Mouse (Mus musculus) stomach, embryonic 14.5 days (tissue): ENCODE results near the gene Rnf13. TPM values are rescaled to one million over a fixed set of nuclear protein-coding genes. Genes with fewer than 3 reads are reported as not detected.

Experiments
- ATAC-seq: fragments of 200-750 bp; cut with Nextera tagmentation; 2 replicates; pipeline ENCODE4 v1.8.0; 2017; ENCODE audit warnings: low read depth, moderate TSS enrichment; ENCODE audit not compliant: insufficient number of reproducible peaks, insufficient read depth, low FRiP score
- H3K27ac ChIP-seq: fragments of 300-500 bp; sonication (generic); 2 replicates; pipeline ENCODE4 v1.5.1; 2014; ENCODE audit warnings: mild to moderate bottlenecking, low read length, moderate library complexity, mixed read lengths
- H3K27me3 ChIP-seq: fragments of 300-500 bp; sonication (generic); 2 replicates; pipeline ENCODE4 v1.6.1; 2014; ENCODE audit warnings: low read length, control low read depth, mixed read lengths; ENCODE audit not compliant: control insufficient read depth, insufficient read depth
- H3K36me3 ChIP-seq: fragments of 300-500 bp; sonication (generic); 2 replicates; pipeline ENCODE4 v1.6.1; 2014; ENCODE audit warnings: mild to moderate bottlenecking, control low read depth, low read length, moderate library complexity, mixed read lengths; ENCODE audit not compliant: control insufficient read depth, insufficient read depth
- H3K4me1 ChIP-seq: fragments of 300-500 bp; sonication (generic); 2 replicates; pipeline ENCODE4 v1.6.1; 2014; ENCODE audit warnings: low read length, control low read depth, mixed read lengths; ENCODE audit not compliant: control insufficient read depth, insufficient read depth
- H3K4me2 ChIP-seq: fragments of 300-500 bp; sonication (generic); replicated peaks from 2 replicates; pipeline ENCODE4 v1.6.1; 2014; ENCODE audit warnings: low read depth, low read length, control low read depth
- H3K4me3 ChIP-seq: fragments of 300-500 bp; sonication (generic); 2 replicates; pipeline ENCODE4 v1.5.1; 2014; ENCODE audit warnings: low read depth, low read length, control low read depth
- H3K9ac ChIP-seq: fragments of 300-500 bp; sonication (generic); replicated peaks from 2 replicates; pipeline ENCODE4 v1.6.1; 2014; ENCODE audit warnings: low read depth, mild to moderate bottlenecking, control low read depth, low read length, moderate library complexity, mixed read lengths
- H3K9me3 ChIP-seq: fragments of 300-500 bp; sonication (generic); 2 replicates; pipeline ENCODE4 v1.6.1; 2016; ENCODE audit warnings: low read depth, low read length, control low read depth; ENCODE audit not compliant: control insufficient read depth
- WGBS: fragments of 180-500 bp; shearing (Covaris S2); extraction: QIAGEN DNeasy Blood & Tissue Kit; methylation state at CpG from one replicate; pipeline ENCODE4 v1.1.7; 2014; 5-methylcytosine and 5-hydroxymethylcytosine counted together
- polyA plus RNA-seq: library from polyadenylated mRNA; unstranded; fragments of >200 nt; fragmentation: Nextera tagmentation; extraction: Ambion mirVana; gene quantifications from 2 replicates; pipeline ENCODE4 v1.2.1, GENCODE M21; 2014

The Rnf13 gene
- polyA plus RNA-seq, 1 experiment from 2014 or later, result 76.8 TPM

DNA sequence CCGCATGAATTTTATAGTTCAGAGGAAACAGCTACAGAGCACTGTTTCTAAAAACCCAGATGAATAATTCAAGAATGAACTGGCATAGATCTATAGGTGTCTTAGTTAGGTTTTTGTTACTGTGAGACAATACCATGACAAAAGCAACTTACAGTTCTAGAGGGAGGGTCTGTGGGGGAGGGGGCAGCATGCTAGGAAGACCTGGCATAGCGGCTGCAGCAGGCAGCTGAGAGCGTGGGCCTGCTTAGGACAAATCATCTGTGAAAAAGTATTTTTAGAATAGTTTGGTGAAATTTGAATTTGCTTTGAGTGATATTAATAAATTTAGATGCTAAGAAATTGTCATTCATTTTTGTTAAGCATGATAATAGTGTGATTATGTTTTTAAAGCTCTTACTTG is 90.0 kb downstream of the Rnf13 start:
- 92% methylated on average over 3 of the region's 3 CpGs for WGBS
- Histone ChIP-seq H3K27me3 (no peaks in the 10 kb centered on the region), H3K27ac (no peak overlapping the region), H3K9ac (no peak overlapping the region), H3K9me3 (no peaks in the 10 kb centered on the region), H3K36me3 (no peaks in the 10 kb centered on the region; the same call in 1 of the 2 replicates), H3K4me1 (no peaks in the 10 kb centered on the region), H3K4me2 (no peak overlapping the region), H3K4me3 (no peak overlapping the region)
- ATAC-seq, result no peak

DNA sequence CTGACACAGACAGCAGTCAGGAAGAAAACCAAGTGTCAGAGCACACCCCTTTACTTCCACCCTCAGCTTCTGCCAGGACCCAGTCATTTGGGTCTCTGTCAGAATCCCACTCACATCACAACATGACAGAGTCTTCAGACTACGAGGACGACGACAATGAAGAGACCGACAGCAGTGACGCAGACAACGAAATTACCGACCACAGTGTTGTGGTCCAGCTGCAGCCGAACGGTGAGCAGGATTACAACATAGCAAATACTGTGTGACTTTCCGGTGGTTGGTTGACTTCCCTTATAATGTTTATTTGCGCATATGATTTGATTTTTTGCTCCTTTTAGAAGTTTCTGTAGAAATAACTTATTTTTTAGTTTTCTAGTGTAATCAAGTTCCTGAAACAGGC is 97.7 kb downstream of the Rnf13 start:
- peaks cover 4% of the 10 kb centered on the region for H3K36me3 ChIP-seq
- H3K9me3 ChIP-seq, result no peaks in the 10 kb centered on the region
- H3K4me3 ChIP-seq, result no peak overlapping the region
- no peak overlapping the region for H3K4me2 ChIP-seq
- H3K9ac ChIP-seq, result no peak overlapping the region
- 90% methylated on average over 11 of the region's 11 CpGs for WGBS
- H3K4me1 ChIP-seq, result no peaks in the 10 kb centered on the region
- no peaks in the 10 kb centered on the region for H3K27me3 ChIP-seq
- no peak overlapping the region for H3K27ac ChIP-seq
- no peak for ATAC-seq

DNA sequence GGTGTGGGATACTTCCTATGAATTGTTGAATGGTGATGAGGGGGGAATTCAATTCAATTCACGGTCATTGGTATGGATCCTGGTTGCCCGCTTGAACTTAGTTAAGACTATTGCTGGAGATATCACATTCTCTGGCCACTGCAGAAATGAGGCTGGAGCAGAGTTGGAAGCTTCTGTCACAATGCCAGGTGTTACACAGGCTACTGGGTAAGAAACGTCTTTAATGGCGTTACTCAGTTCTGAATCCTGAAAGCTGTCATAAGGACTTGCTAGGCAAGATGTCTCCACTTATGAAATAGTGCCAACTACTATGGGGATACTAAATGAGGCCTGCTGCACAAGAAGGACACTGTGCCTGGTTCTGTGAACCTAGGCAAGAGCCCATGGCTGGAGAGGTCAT is 101.0 kb downstream of the Rnf13 start:
- H3K9me3 ChIP-seq, result no peaks in the 10 kb centered on the region
- no peak overlapping the region for H3K4me3 ChIP-seq
- no peak for ATAC-seq
- peaks cover 10% of the 10 kb centered on the region for H3K36me3 ChIP-seq
- no peak overlapping the region for H3K27ac ChIP-seq
- no peaks in the 10 kb centered on the region for H3K4me1 ChIP-seq
- H3K9ac ChIP-seq, result no peak overlapping the region
- 89% methylated on average over 4 of the region's 4 CpGs for WGBS
- H3K4me2 ChIP-seq, result no peak overlapping the region
- no peaks in the 10 kb centered on the region for H3K27me3 ChIP-seq

DNA sequence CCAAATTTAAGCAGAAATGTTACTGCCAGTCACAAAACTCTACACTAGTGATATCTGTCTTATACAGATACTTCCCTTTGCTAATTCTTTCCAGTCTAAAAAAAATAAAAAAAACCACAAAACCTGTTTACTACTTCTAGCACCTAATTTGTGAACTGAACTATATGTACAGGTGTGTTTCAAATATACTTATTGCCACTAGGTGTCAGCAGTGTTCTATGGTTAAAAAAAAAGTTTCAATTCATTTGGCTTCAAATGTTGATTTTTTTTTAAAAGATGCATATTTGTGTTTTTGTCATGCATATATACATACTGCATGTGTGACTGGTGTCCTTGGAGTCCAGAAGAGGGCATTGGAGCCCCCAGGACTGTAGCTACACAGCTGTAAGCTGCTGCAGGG is 107.9 kb downstream of the Rnf13 start:
- Histone ChIP-seq H3K4me2 (no peak overlapping the region), H3K27me3 (no peaks in the 10 kb centered on the region), H3K27ac (no peak overlapping the region), H3K9ac (no peak overlapping the region), H3K4me1 (peaks cover 7% of the 10 kb centered on the region; the same call in 1 of the 2 replicates), H3K4me3 (no peak overlapping the region), H3K36me3 (peaks cover 20% of the 10 kb centered on the region; the same call in 1 of the 2 replicates), H3K9me3 (no peaks in the 10 kb centered on the region)
- ATAC-seq, result no peak

DNA sequence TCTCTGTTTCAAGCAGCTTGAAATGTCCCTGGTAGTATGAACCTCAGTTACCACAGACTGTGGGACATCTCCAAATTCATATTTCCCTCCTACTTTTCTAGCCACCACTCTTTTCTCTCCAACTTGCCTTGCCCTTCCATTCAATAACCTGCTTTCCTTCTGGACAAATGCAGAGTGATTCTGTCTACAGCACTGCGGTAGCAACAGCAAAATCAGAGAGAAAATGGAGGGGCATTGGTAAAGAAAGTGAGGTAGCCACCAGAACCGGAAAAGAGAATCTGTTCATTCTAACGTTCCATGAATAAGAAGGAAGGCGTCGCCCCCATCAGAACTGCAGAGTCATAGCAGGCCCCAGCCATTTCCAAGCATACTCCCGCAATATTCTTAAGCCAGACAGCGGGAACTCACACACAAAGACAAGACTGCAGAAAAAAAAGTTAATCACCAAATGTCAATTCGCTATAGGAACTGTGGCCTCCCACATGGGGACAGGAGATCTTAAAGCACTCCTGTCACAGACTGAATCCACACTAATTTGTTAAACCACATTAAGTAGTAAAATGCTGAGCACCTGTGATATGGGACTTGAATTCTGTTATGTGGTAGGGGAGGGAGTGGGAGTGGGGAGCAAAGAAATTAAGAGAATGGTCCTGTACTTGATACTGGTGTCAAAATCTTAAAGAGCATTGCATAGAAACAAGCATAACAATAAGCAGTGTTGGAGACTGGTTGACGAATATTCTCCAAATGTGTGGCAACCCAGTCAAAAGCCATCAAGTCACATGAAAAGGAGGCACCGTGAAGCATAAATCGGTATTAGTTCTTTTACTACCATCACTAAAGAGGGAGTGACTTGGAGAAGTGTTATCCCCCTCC is 110.2 kb downstream of the Rnf13 start:
- no peak for ATAC-seq
- no peak overlapping the region for H3K27ac ChIP-seq
- peak overlapping the region; percentile 96 for H3K4me3 ChIP-seq
- H3K9ac ChIP-seq, result peak overlapping the region; percentile 76; the same call in 1 of the 2 replicates
- peak overlapping the region; percentile 63 for H3K4me2 ChIP-seq
- 17% methylated on average over 11 of the region's 11 CpGs for WGBS
- H3K9me3 ChIP-seq, result no peaks in the 10 kb centered on the region
- H3K4me1 ChIP-seq, result peaks cover 7% of the 10 kb centered on the region; the same call in 1 of the 2 replicates
- peaks cover 20% of the 10 kb centered on the region; the same call in 1 of the 2 replicates for H3K36me3 ChIP-seq
- no peaks in the 10 kb centered on the region for H3K27me3 ChIP-seq

DNA sequence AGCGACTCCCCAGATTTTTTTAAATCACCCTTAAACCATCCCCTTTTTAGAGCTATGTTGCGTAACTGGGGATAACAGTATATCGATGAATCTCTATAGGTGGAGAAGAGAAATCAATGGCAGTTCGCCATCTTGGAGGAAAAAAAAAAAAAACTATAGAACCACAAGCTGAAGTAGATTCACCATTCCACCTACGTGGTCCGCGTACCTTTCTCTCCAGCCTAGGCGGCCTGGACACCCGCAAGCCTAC is 110.7 kb downstream of the Rnf13 start:
- ATAC-seq, result no peak
- peaks cover 16% of the 10 kb centered on the region; the same call in 1 of the 2 replicates for H3K36me3 ChIP-seq
- peak overlapping the region; percentile 76 for H3K9ac ChIP-seq
- peaks cover 7% of the 10 kb centered on the region; the same call in 1 of the 2 replicates for H3K4me1 ChIP-seq
- H3K4me3 ChIP-seq, result peak overlapping the region; percentile 96
- H3K4me2 ChIP-seq, result peak overlapping the region; percentile 63
- no peaks in the 10 kb centered on the region for H3K27me3 ChIP-seq
- 0% methylated on average over 9 of the region's 9 CpGs for WGBS
- no peaks in the 10 kb centered on the region for H3K9me3 ChIP-seq
- H3K27ac ChIP-seq, result peak overlapping the region; percentile 92

DNA sequence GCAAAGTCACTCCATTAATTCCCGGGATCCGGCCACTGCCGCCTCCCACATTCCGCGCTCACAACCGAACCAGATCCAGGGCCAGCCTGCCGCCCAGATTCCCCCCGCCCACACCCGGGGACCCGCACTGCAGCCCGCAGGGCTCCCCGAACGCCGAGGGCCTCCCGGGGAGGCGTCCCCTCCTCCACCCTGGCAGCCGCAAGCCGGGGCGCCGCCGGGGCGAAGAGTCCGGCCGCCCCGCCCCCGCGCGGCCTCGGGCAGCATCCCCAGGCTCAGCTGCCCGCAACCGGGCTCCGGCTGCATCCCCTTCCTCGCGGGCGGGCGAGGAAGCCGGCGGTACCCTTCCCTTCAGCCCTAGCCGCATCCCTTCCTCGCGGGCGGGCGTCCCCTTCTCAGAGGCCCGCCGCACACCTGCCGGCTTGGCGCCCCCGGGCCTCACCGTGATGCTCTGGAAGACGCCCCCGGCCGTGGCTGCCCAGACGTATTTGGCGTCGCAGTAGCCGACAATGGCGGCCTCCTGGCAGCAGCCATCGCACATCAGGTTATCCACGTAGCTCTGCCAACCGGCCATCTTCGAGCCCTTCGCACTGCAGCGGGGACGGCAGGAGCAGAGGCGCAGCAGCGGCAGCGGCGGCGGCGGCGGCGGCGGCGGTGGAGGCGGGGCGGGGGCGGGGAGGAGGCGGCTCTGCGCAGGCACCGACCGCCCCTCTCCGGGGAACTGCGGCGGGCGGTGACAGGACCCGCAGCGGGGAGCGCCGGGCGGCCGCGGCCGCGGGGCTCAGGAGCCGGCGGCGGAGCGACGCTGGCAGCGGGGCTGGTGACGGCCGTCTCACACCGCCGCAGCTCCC is 111.3 kb downstream of the Rnf13 start:
- Histone ChIP-seq H3K4me3 (peak overlapping the region; percentile 96), H3K9ac (peak overlapping the region; percentile 76), H3K36me3 (peaks cover 14% of the 10 kb centered on the region; the same call in 1 of the 2 replicates), H3K4me1 (peaks cover 7% of the 10 kb centered on the region; the same call in 1 of the 2 replicates), H3K4me2 (peak overlapping the region; percentile 63), H3K27ac (peak overlapping the region; percentile 92), H3K27me3 (no peaks in the 10 kb centered on the region), H3K9me3 (no peaks in the 10 kb centered on the region)
- WGBS, result under 1% methylated on average over 77 of the region's 104 CpGs
- ATAC-seq, result peak; percentile 88

DNA sequence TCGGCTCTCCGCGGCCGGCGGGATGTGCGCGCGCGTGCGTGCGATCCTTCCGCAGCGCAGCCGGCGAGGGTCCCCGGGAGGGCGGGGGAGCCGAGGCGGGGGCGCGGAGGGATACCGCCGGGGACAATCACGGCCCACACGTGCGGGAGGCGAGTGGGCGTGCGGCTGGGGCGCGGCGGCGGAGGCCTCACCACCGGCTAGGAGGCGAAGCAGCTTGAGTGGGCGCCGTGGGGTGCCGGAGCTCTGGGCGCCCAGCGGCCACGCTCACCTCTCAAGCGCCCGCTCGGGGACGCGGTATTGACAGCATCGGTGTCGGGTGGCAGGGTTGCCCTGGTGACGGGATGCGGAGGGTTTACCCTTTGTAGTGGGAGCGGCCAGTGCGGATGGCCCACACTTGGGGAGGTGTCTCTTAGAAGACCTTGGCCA is 111.9 kb downstream of the Rnf13 start, which contains the start of gene Pfn2:
Gene Pfn2, minus strand, starts transcription at position 320 of the 426 bp plus-strand sequence.
- under 1% methylated on average over 33 of the region's 52 CpGs for WGBS
- H3K4me2 ChIP-seq, result peak within 1 kb of the TSS; percentile 63
- H3K27me3 ChIP-seq, result no peaks in the 10 kb centered on the region
- peaks cover 8% of the 10 kb centered on the region; the same call in 1 of the 2 replicates for H3K36me3 ChIP-seq
- H3K9ac ChIP-seq, result peak within 1 kb of the TSS; percentile 76
- peak within 1 kb of the TSS; percentile 96 for H3K4me3 ChIP-seq
- H3K4me1 ChIP-seq, result peaks cover 7% of the 10 kb centered on the region; the same call in 1 of the 2 replicates
- peak; percentile 85 for ATAC-seq
- H3K27ac ChIP-seq, result peak within 1 kb of the TSS; percentile 92
- H3K9me3 ChIP-seq, result no peaks in the 10 kb centered on the region
